Mouse (Mus musculus) neural tube, embryonic 14.5 days (tissue): ENCODE measurements around the gene Slc41a1. TPM values are rescaled to one million over a fixed set of nuclear protein-coding genes. Genes with fewer than 3 reads are reported as not detected.

Source experiments
- ATAC-seq: fragments of 200-750 bp; cut with Nextera tagmentation; 2 replicates; pipeline ENCODE4 v1.8.0; 2017; ENCODE audit warnings: low read depth, mild to moderate bottlenecking, moderate TSS enrichment, moderate library complexity
- H3K27ac ChIP-seq: fragments of 300-500 bp; sonication (generic); 2 replicates; pipeline ENCODE4 v1.5.1; 2014; ENCODE audit warnings: low read depth, mild to moderate bottlenecking, control low read depth, low read length, moderate library complexity, mixed read lengths
- H3K27me3 ChIP-seq: fragments of 300-500 bp; sonication (generic); 2 replicates; pipeline ENCODE4 v1.6.1; 2014; ENCODE audit warnings: low read length; ENCODE audit not compliant: control insufficient read depth, insufficient read depth
- H3K36me3 ChIP-seq: fragments of 300-500 bp; sonication (generic); 2 replicates; pipeline ENCODE4 v1.6.1; 2014; ENCODE audit warnings: low read length, mixed read lengths; ENCODE audit not compliant: control insufficient read depth, insufficient read depth
- H3K4me1 ChIP-seq: fragments of 300-500 bp; sonication (generic); 2 replicates; pipeline ENCODE4 v1.6.1; 2014; ENCODE audit warnings: low read length; ENCODE audit not compliant: control insufficient read depth, insufficient read depth
- H3K4me2 ChIP-seq: fragments of 300-500 bp; sonication (generic); 2 replicates; pipeline ENCODE4 v1.6.1; 2014; ENCODE audit warnings: mild to moderate bottlenecking, low read depth, low read length, control low read depth
- H3K4me3 ChIP-seq: fragments of 300-500 bp; sonication (generic); 2 replicates; pipeline ENCODE4 v1.5.1; 2014; ENCODE audit warnings: low read depth, low read length, control low read depth, mixed read lengths
- H3K9ac ChIP-seq: fragments of 300-500 bp; sonication (generic); replicated peaks from 2 replicates; pipeline ENCODE4 v1.6.1; 2014; ENCODE audit warnings: low read depth, mild to moderate bottlenecking, control low read depth, low read length, mixed read lengths
- H3K9me3 ChIP-seq: fragments of 300-500 bp; sonication (generic); 2 replicates; pipeline ENCODE4 v1.6.1; 2016; ENCODE audit warnings: low read length; ENCODE audit not compliant: control insufficient read depth
- WGBS: fragments of 180-500 bp; shearing (Covaris S2); extraction: QIAGEN DNeasy Blood & Tissue Kit; methylation state at CpG from one replicate; pipeline ENCODE4 v1.1.7; 2014; 5-methylcytosine and 5-hydroxymethylcytosine counted together
- polyA plus RNA-seq: library from polyadenylated mRNA; unstranded; fragments of >200 nt; fragmentation: Nextera tagmentation; extraction: Ambion mirVana; gene quantifications from 2 replicates; pipeline ENCODE4 v1.2.1, GENCODE M21; 2014

Gene Slc41a1
- polyA plus RNA-seq, 1 experiment from 2014 or later, result 7.8 TPM

DNA sequence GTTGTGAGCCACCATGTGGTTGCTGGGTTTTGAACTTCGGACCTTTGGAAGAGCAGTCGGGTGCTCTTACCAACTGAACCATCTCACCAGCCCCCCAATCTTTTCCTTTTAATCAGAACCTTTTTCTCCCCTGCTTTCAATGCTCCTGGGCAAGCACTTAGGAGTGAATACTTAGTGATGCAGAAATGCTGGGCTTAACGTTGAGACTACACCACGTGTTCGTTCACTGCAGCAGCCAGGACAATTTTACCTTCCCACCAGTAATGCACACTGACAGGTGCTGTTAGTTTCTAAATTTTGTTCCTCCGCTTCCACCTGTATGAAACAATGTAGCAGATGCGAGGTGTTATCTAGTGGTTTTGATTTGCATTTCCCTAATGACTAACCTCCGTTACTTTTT, 5.0 kb upstream of the Slc41a1 start:
- 80% methylated on average over 8 of the region's 8 CpGs for WGBS
- no peak for ATAC-seq
- no peak overlapping the region for H3K27ac ChIP-seq
- no peak overlapping the region for H3K9ac ChIP-seq
- H3K4me2 ChIP-seq, result no peak overlapping the region
- H3K9me3 ChIP-seq, result no peaks in the 10 kb centered on the region
- no peaks in the 10 kb centered on the region for H3K36me3 ChIP-seq
- H3K4me1 ChIP-seq, result no peaks in the 10 kb centered on the region
- no peak overlapping the region for H3K4me3 ChIP-seq
- no peaks in the 10 kb centered on the region for H3K27me3 ChIP-seq

GRCm38 (mm10) chr1:131822856-131823492, 4.3 kb upstream of the Slc41a1 start:
- Histone ChIP-seq H3K9me3 (no peaks in the 10 kb centered on the region), H3K36me3 (no peaks in the 10 kb centered on the region), H3K4me1 (no peaks in the 10 kb centered on the region), H3K27ac (no peak overlapping the region), H3K4me2 (no peak overlapping the region), H3K27me3 (no peaks in the 10 kb centered on the region), H3K4me3 (no peak overlapping the region), H3K9ac (no peak overlapping the region)
- ATAC-seq, result no peak
- 87% methylated on average over 1 of the region's 1 CpGs for WGBS

- H3K9me3 ChIP-seq, result no peaks in the 10 kb centered on the region
- H3K4me1 ChIP-seq, result 0 out of 2 replicates have a peak, but pooled peaks cover 1% of the 10 kb centered on the region
- whole genome bisulfite sequencing, result 55% methylated on average over 5 of the region's 5 CpGs
- no peak for ATAC-seq
- no peak overlapping the region for H3K4me2 ChIP-seq
- H3K4me3 ChIP-seq, result no peak overlapping the region
- no peak overlapping the region for H3K27ac ChIP-seq
- no peaks in the 10 kb centered on the region for H3K36me3 ChIP-seq
- H3K27me3 ChIP-seq, result no peaks in the 10 kb centered on the region
- H3K9ac ChIP-seq, result no peak overlapping the region
Observed at GRCm38 (mm10) chr1:131823563-131823962, 3.7 kb upstream of the Slc41a1 start.

DNA sequence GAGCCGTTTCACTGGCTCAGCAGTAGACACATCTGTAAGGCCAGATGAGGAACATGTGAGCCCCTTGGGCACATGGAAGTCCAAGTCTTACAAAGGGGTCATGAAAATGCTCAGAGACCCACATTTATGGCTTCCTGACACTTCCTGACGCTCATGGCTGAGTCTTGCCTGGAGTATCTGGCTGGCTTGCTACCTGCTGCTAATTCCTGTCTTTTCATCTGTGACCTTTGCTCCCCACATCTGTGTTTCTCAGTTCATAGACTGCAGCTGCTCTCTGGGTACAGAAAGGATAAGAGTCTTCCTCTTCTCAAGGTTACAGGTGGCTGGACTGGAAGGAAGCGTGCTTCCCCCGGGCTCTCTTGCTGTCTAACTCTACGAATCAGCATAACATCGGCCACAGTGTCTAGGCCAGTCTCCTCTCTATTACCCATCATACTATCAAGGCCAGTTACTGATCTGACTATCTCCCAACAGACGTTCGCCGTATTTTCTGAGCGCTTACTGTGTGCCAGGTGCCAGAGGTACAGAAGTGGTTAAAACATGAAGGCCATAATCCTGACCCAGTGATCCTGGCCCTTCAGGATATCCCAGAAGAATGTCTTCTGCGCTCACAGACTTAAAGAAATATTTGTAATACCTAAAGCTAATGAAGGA, 2.6 kb upstream of the Slc41a1 start:
- H3K4me3 ChIP-seq, result no peak overlapping the region
- no peaks in the 10 kb centered on the region for H3K27me3 ChIP-seq
- H3K4me2 ChIP-seq, result no peak overlapping the region
- ATAC-seq, result no peak
- WGBS, result 88% methylated on average over 11 of the region's 11 CpGs
- no peaks in the 10 kb centered on the region for H3K9me3 ChIP-seq
- H3K9ac ChIP-seq, result no peak overlapping the region
- no peak overlapping the region for H3K27ac ChIP-seq
- no peaks in the 10 kb centered on the region for H3K36me3 ChIP-seq
- H3K4me1 ChIP-seq, result 0 out of 2 replicates have a peak, but pooled peaks cover 7% of the 10 kb centered on the region

- H3K27ac ChIP-seq, result peak overlapping the region; percentile 78
- no peaks in the 10 kb centered on the region for H3K36me3 ChIP-seq
- ATAC-seq, result peak; percentile 96
- WGBS, result under 1% methylated on average over 34 of the region's 36 CpGs
- H3K9ac ChIP-seq, result peak overlapping the region; percentile 71
- H3K4me2 ChIP-seq, result peak overlapping the region; percentile 87
- H3K4me3 ChIP-seq, result peak overlapping the region; percentile 58
- no peaks in the 10 kb centered on the region for H3K27me3 ChIP-seq
- H3K9me3 ChIP-seq, result no peaks in the 10 kb centered on the region
- peaks cover 19% of the 10 kb centered on the region for H3K4me1 ChIP-seq
Observed at GRCm38 (mm10) chr1:131827787-131828258, 530 bp downstream of the Slc41a1 start.

DNA sequence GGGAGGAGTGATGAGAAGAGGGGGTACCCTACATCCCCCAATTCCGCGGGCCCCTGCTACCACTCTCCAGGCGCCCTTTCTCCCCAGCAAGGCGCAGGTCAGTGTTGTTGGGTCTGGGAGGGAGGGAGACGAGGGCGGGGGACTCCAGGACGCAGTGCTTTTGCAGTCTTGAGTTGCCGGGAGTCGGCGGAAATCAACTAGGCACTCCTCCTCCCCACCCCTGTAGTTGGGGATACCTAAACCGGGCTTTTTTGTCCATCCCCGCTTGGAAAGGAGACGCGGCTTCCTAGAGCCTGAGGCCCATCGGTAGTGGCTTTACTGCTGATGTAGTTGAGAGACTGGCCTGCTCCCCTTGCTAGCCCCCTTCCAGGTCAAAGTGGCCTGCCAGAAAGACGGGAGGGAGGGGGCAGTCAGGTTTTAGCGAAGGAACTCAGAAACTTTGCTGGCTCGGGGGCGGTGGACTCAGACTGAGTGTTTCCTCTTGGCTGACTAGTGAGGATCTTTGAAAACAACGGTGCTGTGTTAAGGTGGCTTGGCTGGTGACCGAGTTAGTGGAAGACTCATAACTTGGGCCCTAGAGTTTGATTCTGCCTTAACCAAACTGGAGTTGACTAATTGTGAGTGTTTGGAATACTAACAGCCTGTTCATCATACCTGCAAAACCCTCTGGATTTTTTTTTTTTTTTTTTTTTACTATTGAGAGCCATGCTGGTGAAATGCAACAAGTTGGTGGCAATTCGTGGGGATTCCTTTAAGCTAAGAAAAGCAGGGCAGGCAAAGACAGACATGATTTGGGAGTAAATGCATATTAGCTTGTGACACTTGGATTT, 1.2 kb downstream of the Slc41a1 start:
- Histone ChIP-seq H3K27ac (peak overlapping the region; percentile 50), H3K36me3 (no peaks in the 10 kb centered on the region), H3K9me3 (no peaks in the 10 kb centered on the region), H3K27me3 (no peaks in the 10 kb centered on the region), H3K4me2 (peak overlapping the region; percentile 87), H3K9ac (peak overlapping the region; percentile 71), H3K4me3 (peak overlapping the region; percentile 58), H3K4me1 (peaks cover 19% of the 10 kb centered on the region)
- 2% methylated on average over 22 of the region's 22 CpGs for WGBS
- peak; percentile 64 for ATAC-seq

DNA sequence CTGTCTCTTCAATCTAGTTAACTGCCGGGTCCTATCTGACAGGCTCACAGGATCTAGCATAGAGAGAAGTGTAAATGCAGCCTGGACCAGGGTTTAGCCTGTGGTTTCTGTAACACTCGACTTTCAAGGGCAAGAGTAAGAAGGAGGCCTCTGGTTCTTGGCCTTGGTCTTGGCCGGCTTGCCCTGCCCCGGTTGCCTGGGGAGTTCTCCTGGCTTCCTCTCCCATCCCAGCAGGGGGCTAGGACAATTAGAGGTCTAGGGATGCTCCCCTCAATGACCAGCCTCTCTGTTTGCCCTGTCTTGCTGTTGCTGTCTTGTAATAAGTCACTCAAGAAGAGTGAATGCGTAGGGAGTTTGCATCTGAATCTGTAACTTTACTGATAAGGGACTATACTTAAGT, 2.0 kb downstream of the Slc41a1 start:
- H3K27me3 ChIP-seq, result no peaks in the 10 kb centered on the region
- peak overlapping the region; percentile 87 for H3K4me2 ChIP-seq
- H3K36me3 ChIP-seq, result no peaks in the 10 kb centered on the region
- peaks cover 19% of the 10 kb centered on the region for H3K4me1 ChIP-seq
- no peak overlapping the region for H3K9ac ChIP-seq
- H3K27ac ChIP-seq, result no peak overlapping the region
- no peak for ATAC-seq
- 39% methylated on average over 5 of the region's 5 CpGs for WGBS
- H3K9me3 ChIP-seq, result no peaks in the 10 kb centered on the region
- H3K4me3 ChIP-seq, result peak overlapping the region; percentile 58; the same call in 1 of the 2 replicates

DNA sequence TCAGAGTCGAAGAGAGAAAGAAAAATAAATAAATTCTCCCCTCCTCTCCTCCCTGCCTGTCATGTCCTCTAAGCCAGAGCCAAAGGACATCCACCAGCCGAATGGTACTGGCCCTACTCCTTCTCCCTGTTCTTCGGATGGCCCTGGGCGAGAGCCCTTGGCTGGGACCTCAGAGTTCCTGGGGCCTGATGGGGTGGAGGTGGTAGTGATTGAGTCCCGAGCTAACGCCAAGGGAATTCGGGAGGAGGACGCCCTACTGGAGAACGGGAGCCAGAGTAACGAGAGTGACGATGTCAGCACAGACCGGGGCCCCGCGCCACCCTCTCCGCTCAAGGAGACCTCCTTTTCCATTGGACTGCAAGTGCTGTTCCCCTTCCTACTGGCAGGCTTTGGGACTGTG, 3.3 kb downstream of the Slc41a1 start:
- 93% methylated on average over 15 of the region's 15 CpGs for WGBS
- Histone ChIP-seq H3K4me3 (no peak overlapping the region), H3K27me3 (no peaks in the 10 kb centered on the region), H3K36me3 (no peaks in the 10 kb centered on the region), H3K9me3 (no peaks in the 10 kb centered on the region), H3K9ac (no peak overlapping the region), H3K27ac (no peak overlapping the region), H3K4me1 (peaks cover 19% of the 10 kb centered on the region), H3K4me2 (no peak overlapping the region)
- ATAC-seq, result no peak
